Mouse (Mus musculus) lung, adult 2 months (tissue): ENCODE data around the gene Osbp2. TPM values are rescaled to one million over a fixed set of nuclear protein-coding genes. Genes with fewer than 3 reads are reported as not detected.

Experiments used
- DNase-seq: peaks from one replicate; pipeline ENCODE4 v3.0.0; 2022
- H3K4me1 ChIP-seq: fragments of 200-500 bp; 2 replicates; pipeline ENCODE4 v1.6.1; 2011; ENCODE audit warnings: low read length; ENCODE audit not compliant: control insufficient read depth, insufficient read depth
- H3K4me3 ChIP-seq: fragments of 200-500 bp; replicated peaks from 2 replicates; pipeline ENCODE3; 2011; ENCODE audit warnings: low read depth, mild to moderate bottlenecking, control low read depth, low read length; ENCODE audit errors: extremely low read depth
- CTCF ChIP-seq: fragments of 200-500 bp; IDR thresholded peaks from 2 replicates; pipeline ENCODE4 v1.5.1; 2011; ENCODE audit warnings: mild to moderate bottlenecking, low read length, control low read depth; ENCODE audit not compliant: insufficient read depth
- POLR2A ChIP-seq: fragments of 200-500 bp; IDR thresholded peaks from 2 replicates; pipeline ENCODE4 v1.6.1; 2011; ENCODE audit warnings: low read depth, mild to moderate bottlenecking, control low read depth, low read length, borderline replicate concordance; ENCODE audit errors: extremely low read depth
- WGBS: fragments of 180-500 bp; shearing (Covaris S2); methylation state at CpG from one replicate; pipeline ENCODE4 v1.1.7; 2018; 5-methylcytosine and 5-hydroxymethylcytosine counted together
- polyA plus RNA-seq: library from polyadenylated mRNA; depleted of rRNA; stranded (reverse); fragments of >200 nt; gene quantifications from 2 replicates; pipeline ENCODE4 v1.2.3, GENCODE M21; 2012

The Osbp2 gene
- polyA plus RNA-seq, 1 experiment: 0.58 TPM

DNA sequence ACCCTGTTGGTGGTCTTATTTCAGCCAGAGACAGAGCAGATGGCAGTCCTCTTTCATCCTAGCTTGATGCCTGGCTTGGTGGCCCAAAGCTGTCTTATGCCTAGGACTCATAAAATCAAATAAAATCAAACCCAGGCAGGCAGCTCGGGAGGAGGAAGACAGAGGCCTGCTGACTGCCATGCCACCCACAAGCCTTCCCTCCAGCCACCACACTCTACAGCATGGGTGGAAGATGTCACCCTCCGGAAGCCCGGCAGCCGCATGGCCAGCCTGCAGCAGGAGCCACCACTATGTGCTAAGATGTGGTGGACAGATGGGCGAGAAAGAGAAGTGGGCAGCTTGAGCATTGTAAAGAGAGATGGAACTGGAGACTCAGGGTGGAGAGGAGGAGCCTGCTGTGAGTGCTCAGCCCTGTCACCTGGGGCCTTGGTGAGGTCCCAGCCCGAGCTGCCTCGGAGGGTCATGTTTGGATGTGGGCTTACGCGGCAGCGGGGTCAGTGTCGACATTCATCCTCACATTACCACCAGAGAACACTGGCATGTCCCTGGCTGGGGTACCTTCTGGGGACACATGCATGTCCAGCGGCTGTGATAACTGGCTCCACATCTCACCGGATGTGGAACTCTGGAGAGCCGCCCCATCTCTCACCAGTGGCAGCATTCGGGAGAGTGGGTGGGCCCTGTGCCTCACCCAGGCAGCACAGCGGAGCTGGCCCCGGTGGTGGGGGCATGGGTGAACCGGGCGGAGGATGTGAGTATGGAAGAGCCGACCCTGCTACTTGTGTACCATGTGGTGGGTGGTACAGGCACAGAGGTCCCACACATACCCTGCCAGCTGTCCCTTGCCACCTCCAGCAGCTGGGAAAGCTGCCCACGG lies 29.9 kb downstream of the Osbp2 start:
- Histone ChIP-seq H3K4me1 (peaks cover 3% of the 10 kb centered on the region; the same call in 1 of the 2 replicates), H3K4me3 (no peak overlapping the region)
- whole genome bisulfite sequencing: 45% methylated on average over 21 of the region's 21 CpGs
- TF ChIP-seq CTCF: no peak
- TF ChIP-seq POLR2A: no peak
- DNase-seq: no peak

DNA sequence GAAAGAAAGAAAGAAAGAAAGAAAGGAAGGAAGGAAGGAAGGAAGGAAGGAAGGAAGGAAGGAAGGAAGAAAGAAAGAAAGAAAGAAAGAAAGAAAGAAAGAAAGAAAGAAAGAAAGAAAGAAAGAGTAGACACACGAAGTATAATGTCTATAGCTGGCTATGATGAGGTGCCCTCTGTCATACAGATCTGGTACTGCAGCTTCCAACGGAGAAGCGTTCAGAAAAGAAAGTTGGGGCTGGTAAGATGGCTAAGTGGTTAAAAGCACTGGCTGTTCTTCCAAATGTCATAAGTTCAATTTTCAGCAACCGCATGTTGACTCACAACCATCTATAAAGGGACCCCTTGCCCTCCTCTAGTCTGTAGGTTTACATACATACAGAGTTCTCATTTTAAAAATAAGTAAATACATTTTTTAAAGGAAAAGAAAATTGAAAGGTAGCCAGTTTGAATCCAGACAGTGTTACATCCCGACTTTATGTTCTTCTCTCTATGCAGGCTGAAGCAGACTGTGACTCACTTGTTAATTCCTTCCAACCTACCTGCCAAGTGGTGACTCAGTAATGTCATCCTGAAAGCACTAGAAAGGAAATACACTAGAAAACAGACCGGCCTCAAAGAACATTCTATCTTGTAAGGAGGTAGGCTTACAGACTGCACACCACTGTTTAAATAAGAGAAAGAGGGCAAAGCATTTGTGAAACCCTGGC lies 31.4 kb downstream of the Osbp2 start:
- Histone ChIP-seq H3K4me1 (peaks cover 3% of the 10 kb centered on the region; the same call in 1 of the 2 replicates), H3K4me3 (no peak overlapping the region)
- 35% methylated on average over 6 of the region's 6 CpGs for WGBS
- TF ChIP-seq CTCF (no peak), POLR2A (no peak)
- DNase-seq: peak; percentile 33

DNA sequence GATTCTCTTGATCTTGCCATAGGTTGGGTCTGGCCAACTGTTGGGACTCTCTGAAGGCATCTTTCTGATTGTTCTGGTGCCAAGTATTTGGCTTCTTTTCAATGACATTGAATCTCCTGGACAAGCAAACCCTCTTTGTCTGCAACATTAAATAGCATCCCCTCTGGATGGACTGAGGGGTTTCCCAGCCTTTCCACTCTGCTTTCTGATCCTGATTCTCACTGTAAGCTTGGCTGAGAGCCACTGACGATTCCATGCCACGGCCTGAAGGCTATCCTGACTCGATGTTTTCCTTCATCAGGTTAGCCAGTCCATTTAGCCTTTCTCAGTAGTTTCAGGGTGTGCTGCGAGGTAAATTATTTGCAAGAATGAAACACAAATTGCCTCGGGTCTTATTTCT lies 34.0 kb downstream of the Osbp2 start:
- TF ChIP-seq POLR2A (no peak), CTCF (no peak)
- Histone ChIP-seq H3K4me1 (peaks cover 3% of the 10 kb centered on the region; the same call in 1 of the 2 replicates), H3K4me3 (no peak overlapping the region)
- no peak for DNase-seq
- 83% methylated on average over 5 of the region's 5 CpGs for WGBS

DNA sequence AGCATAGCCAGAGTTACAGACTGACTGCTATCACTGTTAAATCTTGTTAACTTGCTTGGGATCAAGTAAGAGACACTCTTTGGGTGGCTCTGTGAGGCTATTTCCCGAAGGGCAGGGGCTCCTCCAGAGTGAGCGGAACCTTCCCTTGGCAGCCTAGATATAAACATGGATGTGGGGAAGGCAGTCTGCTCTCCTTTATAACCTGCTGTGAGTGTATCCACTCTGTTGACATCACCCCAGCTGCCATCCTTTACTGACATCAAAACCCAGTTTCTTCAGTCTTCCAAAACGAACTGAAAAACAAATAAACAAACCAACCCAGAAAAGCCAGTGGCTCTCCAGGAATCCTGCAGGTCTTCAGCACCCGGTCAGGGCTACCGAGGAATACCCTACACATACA lies 39.6 kb downstream of the Osbp2 start:
- Histone ChIP-seq H3K4me1 (no peaks in the 10 kb centered on the region), H3K4me3 (no peak overlapping the region)
- no peak for TF ChIP-seq POLR2A
- no peak for TF ChIP-seq CTCF
- WGBS: 50% methylated on average over 5 of the region's 5 CpGs
- DNase-seq: no peak

DNA sequence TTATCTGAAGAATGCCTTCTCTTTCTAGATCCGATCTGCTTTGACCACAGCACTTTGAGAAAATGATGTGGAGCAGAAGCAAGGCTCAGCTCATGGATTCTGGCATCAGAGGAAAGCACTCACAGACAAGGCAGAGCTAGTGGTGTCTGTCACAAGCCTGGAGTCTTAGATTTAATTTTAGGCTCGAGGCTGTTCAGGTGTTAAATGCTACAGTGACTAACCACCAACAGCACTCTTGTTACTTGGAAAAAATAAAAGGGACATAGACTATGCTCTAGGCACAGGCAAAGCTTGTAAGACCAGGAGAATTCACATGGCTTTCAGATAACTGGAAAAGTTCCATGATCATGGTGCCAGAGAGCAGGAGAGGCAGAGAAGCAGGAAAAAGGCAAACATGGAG lies 40.3 kb downstream of the Osbp2 start:
- TF ChIP-seq POLR2A (no peak), CTCF (no peak)
- DNase-seq: no peak
- Histone ChIP-seq H3K4me3 (no peak overlapping the region), H3K4me1 (no peaks in the 10 kb centered on the region)
- 40% methylated on average over 2 of the region's 2 CpGs for WGBS

DNA sequence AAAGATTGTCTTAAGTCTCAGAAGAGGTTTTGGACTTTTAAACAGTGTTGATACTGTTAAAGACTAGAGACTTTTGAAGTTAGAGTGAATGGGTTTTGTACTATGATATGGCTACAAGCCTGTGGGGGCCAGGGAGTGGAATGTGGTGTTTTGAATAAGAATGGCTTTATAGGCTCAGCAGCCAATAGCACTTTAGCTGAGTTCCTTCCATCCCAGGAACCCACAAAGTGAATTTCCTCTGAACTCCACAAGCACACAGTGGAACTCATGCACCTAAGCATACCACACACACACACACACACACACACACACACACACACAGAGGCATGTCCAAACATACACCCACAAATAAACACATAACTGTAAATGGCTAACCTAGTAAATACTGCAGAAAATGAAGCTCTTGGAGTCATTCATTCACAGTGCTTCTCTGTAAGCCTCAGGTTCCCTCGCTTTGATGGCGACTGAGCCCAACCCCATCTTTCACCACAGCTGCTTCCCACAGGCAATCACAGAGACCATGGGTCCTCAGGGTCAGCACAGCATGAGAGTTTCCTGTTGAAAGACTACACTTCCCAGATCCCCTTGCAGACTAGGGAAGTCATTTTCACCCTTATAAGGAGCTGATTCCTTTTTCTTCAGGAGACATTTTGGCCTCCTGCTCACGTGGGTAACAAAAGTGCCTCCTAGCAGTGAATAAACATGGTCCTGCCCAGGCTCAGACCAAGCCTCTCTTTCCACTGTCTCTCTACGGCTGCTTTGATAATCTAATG lies 45.5 kb downstream of the Osbp2 start:
- DNase-seq: no peak
- H3K4me3 ChIP-seq: no peak overlapping the region
- no peak for TF ChIP-seq POLR2A
- no peak for TF ChIP-seq CTCF
- WGBS: 21% methylated on average over 4 of the region's 4 CpGs
- H3K4me1 ChIP-seq: no peaks in the 10 kb centered on the region

DNA sequence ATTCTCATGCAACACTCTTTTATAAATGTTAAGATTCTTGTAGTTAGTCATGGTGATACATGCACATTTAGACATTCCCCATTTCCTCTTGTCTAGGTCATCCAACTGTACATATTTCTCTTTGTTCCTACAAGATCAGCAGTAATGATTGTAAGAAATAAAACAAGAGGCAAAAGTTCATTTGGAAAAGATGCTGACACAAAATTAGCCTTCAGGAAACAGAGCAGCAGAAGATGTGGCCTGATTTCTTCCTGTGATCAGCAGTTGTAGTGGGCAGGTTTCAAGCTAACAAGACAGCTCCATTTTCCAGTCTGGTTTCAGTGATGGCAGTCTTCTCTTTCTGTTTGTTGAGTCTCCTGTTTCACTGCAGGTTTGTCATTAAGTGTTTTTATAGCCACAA lies 47.8 kb downstream of the Osbp2 start:
- Histone ChIP-seq H3K4me3 (no peak overlapping the region), H3K4me1 (no peaks in the 10 kb centered on the region)
- DNase-seq: no peak
- no peak for TF ChIP-seq POLR2A
- no peak for TF ChIP-seq CTCF

DNA sequence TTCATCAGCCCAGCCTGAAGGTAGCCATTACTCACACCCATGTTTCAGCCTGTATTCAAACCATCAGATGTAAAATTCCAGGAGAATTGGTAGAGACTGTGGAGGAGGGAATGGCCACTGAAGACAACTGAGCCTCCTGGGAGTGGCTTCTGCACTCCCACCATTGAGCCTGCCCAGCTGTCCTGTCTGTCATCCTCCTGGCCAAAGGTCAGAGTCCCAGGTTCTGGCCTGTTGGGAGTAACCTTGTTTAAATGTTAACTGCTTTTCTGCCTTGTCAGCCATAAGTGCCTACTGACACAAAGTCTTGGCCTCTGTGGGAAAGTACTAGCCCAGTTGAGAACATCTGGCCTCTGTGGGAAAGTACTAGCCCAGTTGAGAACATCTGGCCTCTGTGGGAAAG lies 50.4 kb downstream of the Osbp2 start:
- H3K4me1 ChIP-seq: no peaks in the 10 kb centered on the region
- DNase-seq: no peak
- no peak for TF ChIP-seq POLR2A
- TF ChIP-seq CTCF: no peak
- no peak overlapping the region for H3K4me3 ChIP-seq

DNA sequence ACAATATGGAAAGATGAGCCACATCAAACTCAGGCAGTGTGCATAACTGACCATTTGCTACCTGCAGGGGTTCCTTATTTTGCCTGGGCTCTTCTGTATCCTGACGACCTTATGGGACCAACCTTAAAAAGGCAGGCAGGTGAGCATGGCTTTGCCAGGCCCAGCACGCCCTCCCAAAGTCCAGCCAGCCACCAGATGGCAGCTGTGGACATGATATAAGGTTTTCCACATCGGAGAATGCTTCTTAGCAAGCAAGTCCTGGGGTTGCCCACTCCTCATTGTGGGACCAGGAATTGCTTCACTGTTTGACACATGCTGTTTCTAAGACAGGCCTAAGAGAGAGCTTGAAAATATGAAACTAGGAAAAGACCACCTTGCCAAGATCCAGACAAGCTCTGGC lies 55.5 kb downstream of the Osbp2 start:
- no peaks in the 10 kb centered on the region for H3K4me1 ChIP-seq
- TF ChIP-seq CTCF: 0 out of 2 replicates have a peak, but pooled peaks have one; percentile 7
- TF ChIP-seq POLR2A: no peak
- no peak for DNase-seq
- 25% methylated on average over 3 of the region's 3 CpGs for WGBS
- no peak overlapping the region for H3K4me3 ChIP-seq
